Mouse (Mus musculus): Measurements from ENCODE around the gene Slc22a27. TPM values are rescaled to one million over a fixed set of nuclear protein-coding genes. Genes with fewer than 3 reads are reported as not detected.
"Not testable (repeated sequence)": the region's sequence is repeated elsewhere in the genome, so short reads cannot be mapped to it uniquely, and the experiment has no call there.

Slc22a27 gene
- total RNA-seq (2021): not detected
- long read RNA-seq, experiment 1: 0 reads
- long read RNA-seq, experiment 2: 0 reads

- not testable (repeated sequence) for DNase-seq
These were observed at the start of gene Slc22a27 for GRCm38 (mm10) chr19:7965927-7966326. TSS of gene Slc22a27 (minus strand) at chr19:7966027.

- not testable (repeated sequence) for DNase-seq
These were observed 45.8 kb upstream of the Slc22a27 start for GRCm38 (mm10) chr19:8011596-8011995.

- not testable (repeated sequence) for DNase-seq
These were observed 43.3 kb upstream of the Slc22a27 start for GRCm38 (mm10) chr19:8009086-8009485.

- no peak for DNase-seq
These were observed 2.9 kb upstream of the Slc22a27 start for GRCm38 (mm10) chr19:7968703-7969102.

- not testable (repeated sequence) for DNase-seq
These were observed 723 bp upstream of the Slc22a27 start for GRCm38 (mm10) chr19:7966550-7966949.

GRCm38 (mm10) chr19:7939391-7939790 lies 26.4 kb downstream of the Slc22a27 start:
- not testable (repeated sequence) for DNase-seq

GRCm38 (mm10) chr19:7876626-7877025 lies 89.2 kb downstream of the Slc22a27 start:
- DNase-seq: no peak

GRCm38 (mm10) chr19:7829851-7830250 lies 136.0 kb downstream of the Slc22a27 start:
- no peak for DNase-seq

Small RNAs within 50 kb of the gene (microRNA-seq; reads per million reads assigned to microRNA genes)
- gene Gm24951: not detected

Other genes starting within 250 kb of the Slc22a27 start
- gene Slc22a26, start 163.4 kb downstream of the Slc22a27 start, total RNA-seq (2021): not detected
- gene Slc22a28, start 166.0 kb upstream of the Slc22a27 start, total RNA-seq (2021): under 1 TPM in 1 of 2 experiments, not detected in 1; 0.17 TPM

Data from adrenal gland, postnatal 36 days (tissue).